Mouse (Mus musculus) cortical plate, adult 2 months (tissue): ENCODE results near the gene Lyst.

Experiments
- CTCF ChIP-seq: fragments of 200-500 bp; IDR thresholded peaks from 2 replicates; pipeline ENCODE4 v1.5.1; 2011; ENCODE audit warnings: mild to moderate bottlenecking, control low read depth, low read length; ENCODE audit not compliant: insufficient read depth; ENCODE audit errors: extremely low read depth
- POLR2A ChIP-seq: fragments of 200-500 bp; IDR thresholded peaks from 2 replicates; pipeline ENCODE4 v1.6.1; 2011; ENCODE audit warnings: mild to moderate bottlenecking, low read length, control low read depth; ENCODE audit not compliant: insufficient read depth; ENCODE audit errors: extremely low read depth

- no peak for TF ChIP-seq CTCF
- no peak for TF ChIP-seq POLR2A
These were observed 133.1 kb downstream of the Lyst start for GRCm38 (mm10) chr13:13723293-13723692.
